Mouse (Mus musculus) fibroblast of lung, adult 2 months (primary cell): Measurements from ENCODE around the gene Slc39a10.

Experiments used
- DNase-seq: peaks from one replicate; pipeline ENCODE4 v3.0.0-alpha.2; 2011; ENCODE audit warnings: low read depth

The Slc39a10 gene

GRCm38 (mm10) chr1:46892752-46893151, at the start of gene Slc39a10:
Gene Slc39a10 (minus strand): TSS chr1:46892852.
- DNase-seq, result no peak

GRCm38 (mm10) chr1:46939295-46939694, 46.6 kb upstream of the Slc39a10 start:
- no peak for DNase-seq

- peak; percentile 9 for DNase-seq
These were observed 45.0 kb upstream of the Slc39a10 start for GRCm38 (mm10) chr1:46937641-46938040.

DNA sequence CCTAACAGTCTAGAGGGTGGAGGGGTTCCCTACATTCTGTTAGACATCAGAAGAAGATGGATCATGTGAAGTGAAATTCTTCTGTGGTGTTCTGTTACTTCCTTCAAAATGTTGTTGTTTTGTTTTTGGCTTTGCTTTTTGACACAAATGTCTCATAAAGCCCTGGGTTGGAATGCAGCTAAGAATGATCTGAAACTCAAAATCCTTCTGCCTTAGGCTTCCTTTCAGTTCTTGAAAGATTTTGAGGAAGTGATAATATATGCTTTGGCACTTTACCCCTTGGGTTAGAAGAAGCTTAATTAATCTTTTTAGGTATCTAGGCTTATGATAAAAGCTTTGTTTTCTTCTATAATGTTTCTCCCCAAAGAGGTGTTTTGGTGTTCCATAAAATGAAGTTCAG, 34.5 kb upstream of the Slc39a10 start:
- DNase-seq, result no peak

DNA sequence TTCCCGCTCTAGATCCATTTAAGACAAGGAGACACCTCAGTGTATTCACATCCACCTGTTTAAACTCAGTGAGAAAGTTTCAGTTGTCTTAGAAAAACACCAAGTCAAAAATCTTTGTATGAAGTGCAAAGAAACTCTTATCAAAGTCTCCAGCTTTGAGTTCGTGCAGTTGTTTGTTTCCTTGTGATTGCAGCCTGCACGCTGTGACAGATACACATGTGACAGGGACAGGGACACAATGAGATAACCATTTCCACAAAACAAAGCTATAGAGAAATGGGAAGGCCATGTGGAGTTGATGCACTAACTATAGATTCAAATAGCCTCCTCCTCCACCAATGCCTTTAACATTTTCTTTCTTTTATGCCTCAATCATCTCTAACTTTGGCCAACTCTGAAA, 33.6 kb upstream of the Slc39a10 start:
- no peak for DNase-seq

DNA sequence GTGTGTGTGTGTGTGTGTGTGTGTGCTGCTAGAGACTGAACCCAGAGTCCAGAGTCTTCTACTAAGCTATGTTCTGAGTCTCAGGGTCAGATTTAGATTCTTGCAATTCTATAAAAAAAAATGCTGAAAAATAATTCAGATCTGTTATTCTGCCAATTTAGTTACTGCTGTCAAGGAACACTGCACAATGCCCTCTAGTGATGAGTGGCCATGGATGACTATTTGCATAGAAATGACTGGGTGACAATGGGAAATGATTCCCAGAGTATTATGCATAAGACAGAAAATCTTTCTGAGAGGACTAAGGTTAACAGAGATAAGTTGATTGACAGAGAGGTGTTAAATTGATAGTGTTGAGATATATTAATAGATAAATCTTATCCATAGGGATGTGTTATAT, 32.3 kb upstream of the Slc39a10 start:
- DNase-seq, result no peak

GRCm38 (mm10) chr1:46922904-46923303, 30.3 kb upstream of the Slc39a10 start:
- DNase-seq, result no peak

DNA sequence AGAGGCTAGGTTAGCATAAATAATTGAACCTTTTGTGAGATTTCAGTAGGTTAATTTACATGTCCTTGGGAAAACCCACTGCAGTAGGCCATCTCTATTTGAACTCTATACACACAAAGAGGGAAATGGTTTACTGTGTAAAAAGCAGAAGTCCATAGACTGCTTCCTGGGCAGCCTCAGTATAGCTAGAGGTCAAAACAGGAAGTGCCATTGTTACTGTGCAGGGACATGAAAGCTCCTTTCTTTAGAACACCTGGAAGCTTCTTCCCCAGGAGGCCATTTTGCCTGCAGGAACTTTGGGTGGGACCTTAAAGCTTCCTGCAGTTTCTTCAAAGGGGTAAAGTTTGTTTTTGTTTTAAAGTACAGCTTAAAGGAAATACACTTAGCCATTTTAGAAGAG, 29.0 kb upstream of the Slc39a10 start:
- DNase-seq, result no peak

DNA sequence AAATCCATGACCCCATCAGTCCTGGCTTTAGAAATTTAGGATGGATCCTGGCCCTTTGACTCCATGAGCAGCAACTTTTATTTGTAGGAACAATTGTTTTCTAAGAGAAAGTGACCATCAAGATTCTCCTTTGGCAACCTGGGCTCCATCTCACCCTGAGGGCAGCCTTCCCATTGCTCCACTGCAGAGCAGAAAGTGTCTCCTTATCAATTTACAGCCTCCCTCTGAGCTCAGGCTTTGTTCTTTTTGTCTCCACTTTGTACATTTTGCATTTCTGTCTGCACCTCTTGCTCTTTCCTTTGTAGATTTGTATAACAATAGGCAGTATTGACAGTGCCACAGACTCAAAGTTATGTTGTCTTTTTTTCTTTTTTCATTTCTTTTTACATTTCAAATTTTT, 23.6 kb upstream of the Slc39a10 start:
- DNase-seq, result no peak

DNA sequence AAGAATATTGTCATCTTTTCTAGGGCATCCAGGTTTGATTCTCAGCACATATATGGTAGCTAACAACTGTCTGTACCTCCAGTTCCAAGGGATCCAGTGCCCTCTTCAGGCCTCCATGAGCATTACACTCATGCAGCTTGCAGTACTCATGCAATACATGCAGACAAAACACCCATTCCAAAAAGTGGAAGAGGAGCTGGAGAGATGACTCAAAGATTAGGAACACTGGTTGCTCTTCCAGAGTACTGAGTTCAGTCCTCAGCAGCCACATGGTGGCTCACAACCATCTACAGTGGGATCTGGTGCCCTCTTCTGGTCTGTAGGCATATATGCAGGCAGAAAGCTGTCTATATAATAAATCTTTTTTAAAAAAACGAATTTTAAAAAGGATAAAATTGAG, 21.7 kb upstream of the Slc39a10 start:
- DNase-seq, result no peak

DNA sequence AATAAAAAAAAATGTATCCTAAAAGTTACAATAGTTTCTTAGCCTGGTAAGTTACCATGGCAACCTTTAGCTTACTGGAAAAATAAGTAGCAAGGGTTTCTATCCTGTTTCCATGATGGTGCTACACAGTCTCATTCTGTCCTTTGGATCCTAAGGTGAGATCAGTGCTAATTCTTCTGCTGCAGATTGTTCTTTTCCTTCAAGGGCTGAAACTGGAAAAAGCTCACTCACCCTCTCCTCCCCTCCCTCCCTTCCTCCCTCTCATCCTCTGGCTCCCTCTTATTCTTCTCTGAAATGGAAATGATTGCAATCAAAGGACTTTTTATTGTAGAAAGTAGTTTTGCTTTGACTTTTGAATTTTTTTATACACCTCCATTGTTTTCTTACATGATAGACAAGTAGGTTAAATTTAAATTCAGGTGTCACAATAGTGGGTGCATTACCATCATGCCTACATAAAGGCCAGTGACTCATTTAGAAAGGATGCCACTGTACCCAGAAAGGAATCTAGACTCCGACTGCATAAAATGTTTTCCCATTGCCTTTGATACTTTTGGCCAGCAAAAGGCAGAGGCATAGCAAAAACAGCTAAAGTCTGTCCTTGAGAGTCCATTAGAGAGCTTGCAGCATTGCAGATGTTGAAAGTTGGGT, 20.0 kb upstream of the Slc39a10 start:
- peak; percentile 28 for DNase-seq

DNA sequence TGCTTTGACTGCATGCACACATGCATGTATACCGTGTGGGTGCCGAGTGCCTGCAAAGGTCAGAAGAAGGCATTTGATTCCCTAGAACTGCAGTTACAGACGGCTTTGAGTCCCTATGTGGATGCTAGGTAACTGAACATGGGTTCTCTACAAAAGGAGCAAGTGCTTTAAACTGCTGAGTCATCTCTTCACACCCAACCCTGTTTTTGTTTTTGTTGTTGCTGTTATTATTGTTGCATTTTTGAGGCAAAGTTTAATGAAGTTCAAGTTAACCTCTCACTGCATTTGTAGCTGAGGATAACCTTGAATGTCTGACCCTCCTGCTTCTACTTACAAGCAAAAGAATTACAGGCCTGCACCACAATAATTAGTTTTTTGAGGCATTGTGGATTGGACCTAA, 17.5 kb upstream of the Slc39a10 start:
- DNase-seq, result no peak

- DNase-seq, result no peak
These were observed 13.1 kb upstream of the Slc39a10 start for GRCm38 (mm10) chr1:46905706-46906105.

DNA sequence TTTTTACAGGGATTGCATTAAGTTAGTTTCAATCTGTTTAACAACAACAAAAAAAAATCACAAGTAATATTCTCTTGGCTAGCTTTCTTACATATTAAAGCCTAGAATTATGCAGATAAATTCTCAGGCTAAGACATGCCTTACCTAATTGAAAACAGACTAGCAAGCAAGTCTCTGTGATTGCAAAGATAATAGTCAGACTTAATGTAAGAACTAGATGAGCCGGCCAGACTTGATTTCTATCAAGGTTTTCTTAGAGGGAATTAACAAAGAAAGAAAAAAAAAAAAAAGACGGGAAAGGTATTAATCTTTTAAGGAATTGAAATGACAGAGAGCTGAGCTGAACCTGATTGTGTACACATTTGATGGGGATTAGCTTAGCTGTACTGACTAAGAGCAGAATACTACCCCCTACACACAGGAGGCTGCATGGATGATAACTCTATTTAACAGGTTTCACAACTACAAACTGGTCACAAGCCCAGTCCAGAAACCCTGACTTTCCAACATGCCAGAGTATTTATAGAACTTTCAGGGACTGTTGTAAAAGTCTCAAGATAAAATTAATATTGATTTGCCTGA, 9.5 kb upstream of the Slc39a10 start:
- no peak for DNase-seq

DNA sequence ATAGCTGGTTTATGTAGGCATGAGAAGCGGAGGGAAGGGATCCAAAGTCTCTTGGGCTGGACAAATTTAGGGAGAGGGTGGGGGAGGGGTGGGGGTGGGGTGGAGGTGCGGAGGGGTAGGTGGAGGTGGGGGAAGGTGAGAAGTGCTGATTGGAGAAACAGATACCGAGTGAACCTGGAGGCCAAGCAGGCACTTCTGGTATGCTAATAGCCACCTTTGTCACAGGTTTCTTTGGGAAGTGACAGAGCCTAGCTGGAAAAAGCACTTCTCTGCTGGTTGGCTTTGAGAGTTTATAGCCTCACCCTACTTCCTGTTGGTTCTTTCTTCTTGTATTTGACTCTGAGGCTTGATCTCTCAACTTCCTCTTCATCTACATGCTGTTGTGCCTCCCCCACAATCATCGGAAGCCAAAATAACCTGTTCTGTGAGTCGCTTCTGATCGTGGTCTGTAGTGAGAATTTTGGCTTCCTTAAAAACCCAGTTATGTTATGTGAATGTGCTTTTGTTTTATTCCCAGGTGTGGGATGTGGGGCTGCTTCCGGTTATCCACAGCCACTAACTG, 1.7 kb upstream of the Slc39a10 start:
- DNase-seq, result no peak

DNA sequence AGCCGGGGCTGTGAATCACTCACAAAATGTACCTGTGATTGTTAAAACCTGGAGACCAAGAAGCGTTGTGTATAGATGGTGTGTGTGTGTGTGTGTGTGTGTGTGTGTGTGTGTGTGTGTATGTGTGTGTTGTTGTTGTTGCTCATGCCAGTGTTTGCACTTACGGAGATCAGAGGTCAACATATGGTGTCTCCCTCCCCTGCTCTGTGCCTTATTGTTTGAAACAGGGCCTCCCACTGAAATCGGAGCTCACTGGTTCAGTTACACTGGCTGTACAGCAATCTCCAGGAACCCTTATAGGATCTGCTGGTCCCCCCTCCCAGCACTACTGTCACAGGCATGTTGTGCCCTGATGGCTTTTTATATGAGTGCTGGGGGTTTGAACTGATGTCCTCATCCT, 3.9 kb downstream of the Slc39a10 start:
- no peak for DNase-seq

DNA sequence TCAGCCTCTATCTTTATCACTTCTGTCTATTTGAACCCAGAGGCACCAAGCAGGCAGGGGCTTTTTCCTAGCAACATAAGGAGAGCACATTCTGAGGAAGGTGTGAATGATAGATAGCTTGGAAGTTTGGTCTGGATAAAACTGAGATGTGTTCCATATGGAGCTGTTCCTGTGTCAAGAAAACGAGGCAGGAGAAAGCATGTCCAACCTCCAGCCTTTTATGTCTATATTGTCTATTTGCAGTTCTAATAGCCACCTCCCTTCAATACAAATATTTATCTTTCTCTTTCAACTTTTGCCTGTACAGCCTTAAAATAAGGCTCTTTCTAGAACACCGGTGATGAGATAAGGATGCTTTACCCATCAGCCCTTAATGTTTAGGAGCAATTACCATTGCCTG, 4.3 kb downstream of the Slc39a10 start:
- no peak for DNase-seq

GRCm38 (mm10) chr1:46887908-46888307, 4.7 kb downstream of the Slc39a10 start:
- DNase-seq, result no peak

DNA sequence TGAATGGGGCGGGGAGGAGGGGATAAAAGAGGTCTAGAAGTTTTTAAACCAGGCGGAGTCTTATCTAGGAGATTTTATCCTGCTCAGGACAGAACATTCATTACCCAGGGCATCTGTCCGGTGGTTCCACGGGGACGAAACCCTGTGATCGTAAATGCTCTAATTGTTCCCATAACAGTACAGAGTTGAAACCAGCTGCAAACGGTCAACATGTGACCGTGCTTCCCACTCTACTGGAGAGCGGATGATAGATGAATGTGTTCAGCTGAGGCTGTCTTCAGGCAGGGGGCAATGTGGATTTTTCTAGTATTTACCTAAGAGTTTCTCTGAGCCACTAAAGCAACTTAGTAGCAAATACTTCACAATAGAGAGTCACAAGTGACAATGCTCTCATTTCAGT, 6.6 kb downstream of the Slc39a10 start:
- no peak for DNase-seq

DNA sequence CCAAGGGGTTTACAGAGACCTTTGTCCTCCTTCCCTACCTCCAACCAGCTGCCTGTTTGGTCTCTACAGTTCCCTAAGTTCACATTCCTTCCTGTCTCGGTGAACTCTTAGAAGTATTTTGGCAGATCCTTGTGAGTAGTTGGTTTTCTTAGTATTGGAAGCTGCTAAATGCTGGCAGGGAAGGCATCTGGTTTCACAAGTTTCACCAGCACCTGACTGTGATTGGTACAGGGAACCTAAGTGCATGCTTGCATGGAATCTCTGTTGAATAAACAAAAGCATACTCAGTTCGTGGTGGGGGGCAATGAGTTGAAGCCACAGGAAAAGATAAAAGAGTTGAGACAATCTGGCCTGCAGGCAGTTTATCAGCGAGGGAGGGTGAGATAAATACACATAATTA, 7.4 kb downstream of the Slc39a10 start:
- peak; percentile 73 for DNase-seq

GRCm38 (mm10) chr1:46879951-46880350, 12.7 kb downstream of the Slc39a10 start:
- no peak for DNase-seq

GRCm38 (mm10) chr1:46873770-46874169, 18.9 kb downstream of the Slc39a10 start:
- DNase-seq, result no peak

- peak; percentile 83 for DNase-seq
These were observed 22.9 kb downstream of the Slc39a10 start for GRCm38 (mm10) chr1:46869788-46870187.
